Mouse (Mus musculus) adrenal gland, postnatal 14 days (tissue): ENCODE data around the gene Mier2. TPM values are rescaled to one million over a fixed set of nuclear protein-coding genes. Genes with fewer than 3 reads are reported as not detected.

Source experiments
- DNase-seq: peaks from one replicate; pipeline ENCODE4 v3.0.0; 2021; ENCODE audit warnings: mixed read lengths
- total RNA-seq: library from RNA; stranded (reverse); gene quantifications from 2 replicates; pipeline ENCODE4 v1.2.3, GENCODE M21; 2021

The Mier2 gene
- total RNA-seq, 1 experiment from 2014 or later: 29.1 TPM

GRCm38 (mm10) chr10:79574796-79575195 lies 19.8 kb upstream of the Mier2 start:
- no peak for DNase-seq

GRCm38 (mm10) chr10:79574350-79574749 lies 19.4 kb upstream of the Mier2 start:
- no peak for DNase-seq

- no peak for DNase-seq
Observed at GRCm38 (mm10) chr10:79573611-79574010, 18.6 kb upstream of the Mier2 start.

GRCm38 (mm10) chr10:79571314-79571713 lies 16.3 kb upstream of the Mier2 start:
- no peak for DNase-seq

- no peak for DNase-seq
Observed at GRCm38 (mm10) chr10:79569921-79570320, 14.9 kb upstream of the Mier2 start.

- DNase-seq: no peak
Observed at GRCm38 (mm10) chr10:79559716-79560115, 4.7 kb upstream of the Mier2 start.

GRCm38 (mm10) chr10:79557496-79557895 lies 2.5 kb upstream of the Mier2 start:
- no peak for DNase-seq

- DNase-seq: no peak
Observed at GRCm38 (mm10) chr10:79556951-79557350, 2.0 kb upstream of the Mier2 start.

- no peak for DNase-seq
Observed at GRCm38 (mm10) chr10:79555238-79555724, 282 bp upstream of the Mier2 start.

GRCm38 (mm10) chr10:79553691-79554090 lies 1.3 kb downstream of the Mier2 start:
- DNase-seq: no peak

GRCm38 (mm10) chr10:79553176-79553575 lies 1.8 kb downstream of the Mier2 start:
- no peak for DNase-seq

GRCm38 (mm10) chr10:79552531-79552930 lies 2.5 kb downstream of the Mier2 start:
- DNase-seq: no peak

GRCm38 (mm10) chr10:79550366-79550765 lies 4.6 kb downstream of the Mier2 start:
- DNase-seq: no peak

GRCm38 (mm10) chr10:79548971-79549723 lies 5.9 kb downstream of the Mier2 start:
- no peak for DNase-seq

- DNase-seq: no peak
Observed at GRCm38 (mm10) chr10:79548546-79548945, 6.5 kb downstream of the Mier2 start.

- DNase-seq: no peak
Observed at GRCm38 (mm10) chr10:79547148-79547675, 7.8 kb downstream of the Mier2 start.

- DNase-seq: no peak
Observed at GRCm38 (mm10) chr10:79546483-79546882, 8.5 kb downstream of the Mier2 start.

GRCm38 (mm10) chr10:79545891-79546290 lies 9.1 kb downstream of the Mier2 start:
- no peak for DNase-seq

- no peak for DNase-seq
Observed at GRCm38 (mm10) chr10:79544631-79545030, 10.4 kb downstream of the Mier2 start.

- peak; percentile 76 for DNase-seq
Observed at GRCm38 (mm10) chr10:79543884-79544597, 11.0 kb downstream of the Mier2 start.

GRCm38 (mm10) chr10:79542171-79542570 lies 12.8 kb downstream of the Mier2 start:
- no peak for DNase-seq

- DNase-seq: no peak
Observed at GRCm38 (mm10) chr10:79541522-79541921, 13.5 kb downstream of the Mier2 start.

- DNase-seq: no peak
Observed at GRCm38 (mm10) chr10:79540746-79541145, 14.3 kb downstream of the Mier2 start.
